Mouse (Mus musculus): ENCODE results near the gene Tcaf2.

- TF ChIP-seq CTCF (IDR thresholded peaks at IDR 0.05; ENCODE audit: low read depth, low read length) (no peak), POLR2A (IDR thresholded peaks at IDR 0.05; ENCODE audit: extremely low read depth, insufficient read depth, low read length) (no peak)
Measured at GRCm38 (mm10) chr6:42667722-42668121, 22.7 kb upstream of the Tcaf2 start.

All from liver, adult 2 months (tissue).